Mouse (Mus musculus) testis, postnatal 14 days (tissue): ENCODE data around the gene Aatk.

Experiments
- DNase-seq: peaks from one replicate; pipeline ENCODE4 v3.0.0; 2021; ENCODE audit warnings: low spot score

Aatk gene

GRCm38 (mm10) chr11:120052274-120052673 is 5.3 kb upstream of the Aatk start:
- no peak for DNase-seq

DNA sequence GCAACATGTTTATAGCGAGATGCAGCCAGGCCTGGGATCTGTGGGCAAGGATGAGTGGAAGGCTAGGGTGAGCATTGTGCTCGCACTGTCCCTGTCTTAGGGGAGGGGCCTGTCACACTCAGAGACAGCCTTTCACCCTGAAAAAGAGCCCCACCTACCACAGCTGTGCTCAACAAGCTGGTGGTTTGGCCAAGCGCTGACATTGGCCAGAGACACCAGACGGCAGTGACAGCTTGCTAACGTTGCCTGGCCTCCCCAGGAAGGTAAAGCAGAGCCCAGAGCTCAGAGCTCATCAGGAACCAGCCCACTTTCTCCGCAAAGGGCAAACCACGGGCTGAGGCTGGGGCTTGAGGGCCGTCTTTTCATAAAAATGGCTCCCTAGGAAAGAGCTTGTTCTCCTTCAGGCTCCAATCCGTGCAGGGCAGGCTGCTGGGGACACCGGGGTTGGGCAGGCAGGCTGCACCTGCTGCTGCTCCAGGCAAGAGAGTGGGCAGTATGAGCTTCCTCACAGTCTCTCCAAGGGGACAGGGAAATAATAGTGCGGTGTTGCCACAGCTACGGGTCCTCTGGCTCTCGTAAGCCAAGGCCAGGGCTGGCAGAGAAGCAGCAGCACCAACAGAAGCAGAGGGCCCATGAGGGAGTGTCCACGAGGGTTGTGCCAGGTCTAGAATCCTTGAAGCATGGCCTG is 4.3 kb upstream of the Aatk start:
- DNase-seq, result no peak

GRCm38 (mm10) chr11:120049067-120049466 is 2.1 kb upstream of the Aatk start:
- no peak for DNase-seq

GRCm38 (mm10) chr11:120048252-120048556 is 1.2 kb upstream of the Aatk start:
- DNase-seq, result no peak

GRCm38 (mm10) chr11:120047531-120048251 is 724 bp upstream of the Aatk start:
- no peak for DNase-seq

DNA sequence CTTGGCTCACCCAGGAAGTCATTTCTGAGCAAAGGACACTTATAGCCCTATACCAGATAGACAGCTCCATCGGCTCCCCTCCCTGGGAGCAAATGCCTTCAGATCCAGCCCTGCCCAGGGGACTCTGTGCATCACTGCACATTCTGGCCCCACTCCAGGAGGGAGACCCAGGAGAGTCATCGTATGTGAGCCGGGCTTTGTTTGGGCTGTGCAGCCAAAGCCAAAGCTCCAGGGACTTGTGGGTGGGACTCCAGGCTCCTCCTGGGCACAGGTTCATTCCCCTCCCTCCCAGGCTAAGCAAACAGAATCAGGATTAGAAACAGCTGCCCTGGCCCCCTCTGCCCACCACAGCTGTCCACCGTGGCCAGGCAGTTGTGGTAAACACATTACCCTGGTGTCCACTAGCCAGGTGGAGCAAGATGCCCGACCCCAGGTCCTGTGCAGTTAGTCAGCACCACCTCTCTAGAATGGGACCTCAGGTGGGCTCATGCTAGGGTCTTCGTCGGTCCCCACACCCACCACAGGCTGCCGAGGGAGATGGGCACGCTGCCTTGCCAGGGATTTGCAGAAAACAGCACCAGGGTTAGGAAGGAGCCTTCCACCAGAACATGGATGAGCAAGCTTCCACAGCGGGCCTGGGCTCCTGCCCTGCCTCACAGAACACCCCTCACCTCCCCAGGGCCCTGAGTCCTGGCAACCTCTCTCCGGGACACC is 971 bp downstream of the Aatk start:
- no peak for DNase-seq

DNA sequence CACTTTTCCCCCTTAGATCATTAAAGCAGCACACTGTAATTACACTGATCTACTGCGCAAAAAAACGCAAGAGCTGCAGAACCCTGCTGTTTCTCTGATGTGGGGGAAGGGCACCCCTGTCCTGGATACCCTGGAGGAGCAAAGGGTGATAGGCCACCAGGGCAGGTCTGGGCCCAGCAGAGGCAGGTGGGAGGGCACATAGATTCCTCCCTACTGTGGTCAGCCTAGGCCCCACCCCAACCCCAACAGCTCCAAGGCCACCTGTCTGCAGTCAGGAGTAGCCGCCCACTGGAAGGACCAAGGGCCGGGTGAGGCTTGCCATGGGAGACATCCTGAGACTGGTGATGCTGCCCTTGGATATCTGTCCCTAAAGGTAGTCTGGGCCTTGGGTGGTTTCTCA is 1.6 kb downstream of the Aatk start:
- no peak for DNase-seq

DNA sequence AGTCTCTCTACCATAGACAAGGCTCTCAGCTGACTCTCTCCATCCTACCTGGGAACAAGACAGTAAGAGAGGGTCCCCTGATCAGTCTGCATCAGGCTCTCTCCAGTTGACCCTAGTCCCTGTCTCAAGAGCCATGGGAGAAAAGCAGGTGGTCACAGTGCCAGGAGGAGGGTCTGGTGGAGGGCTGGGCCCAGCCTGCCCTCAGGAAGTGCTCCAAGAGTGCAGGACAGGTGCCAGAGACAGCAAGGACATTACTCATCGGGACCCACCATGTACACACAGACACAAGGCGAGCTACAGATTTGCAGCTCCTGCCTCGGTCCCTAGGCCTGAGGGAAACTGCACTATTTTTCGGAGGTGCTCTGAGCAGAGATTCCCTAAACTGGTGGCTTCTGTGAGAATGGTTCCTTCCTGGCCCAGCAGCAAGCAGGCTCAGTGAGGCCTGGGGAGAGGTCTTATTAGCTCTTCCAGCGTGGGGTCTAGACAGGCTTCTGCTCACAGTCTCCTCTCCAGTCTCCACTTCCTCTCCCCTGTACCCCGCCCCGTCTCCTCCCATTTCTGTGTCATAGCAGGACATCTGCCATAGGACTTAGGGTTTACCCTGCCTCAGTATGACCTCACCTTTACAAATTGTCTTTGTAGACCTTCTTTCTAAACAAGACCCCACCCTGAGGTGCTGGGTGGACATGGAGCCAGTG is 4.7 kb downstream of the Aatk start:
- DNase-seq, result no peak

- no peak for DNase-seq
Measured at GRCm38 (mm10) chr11:120041191-120042123, 5.5 kb downstream of the Aatk start.

GRCm38 (mm10) chr11:120040440-120040839 is 6.5 kb downstream of the Aatk start:
- no peak for DNase-seq

- no peak for DNase-seq
Measured at GRCm38 (mm10) chr11:120039581-120039980, 7.4 kb downstream of the Aatk start.

- DNase-seq, result no peak
Measured at GRCm38 (mm10) chr11:120034762-120035161, 12.2 kb downstream of the Aatk start.

GRCm38 (mm10) chr11:120034306-120034705 is 12.7 kb downstream of the Aatk start:
- no peak for DNase-seq

DNA sequence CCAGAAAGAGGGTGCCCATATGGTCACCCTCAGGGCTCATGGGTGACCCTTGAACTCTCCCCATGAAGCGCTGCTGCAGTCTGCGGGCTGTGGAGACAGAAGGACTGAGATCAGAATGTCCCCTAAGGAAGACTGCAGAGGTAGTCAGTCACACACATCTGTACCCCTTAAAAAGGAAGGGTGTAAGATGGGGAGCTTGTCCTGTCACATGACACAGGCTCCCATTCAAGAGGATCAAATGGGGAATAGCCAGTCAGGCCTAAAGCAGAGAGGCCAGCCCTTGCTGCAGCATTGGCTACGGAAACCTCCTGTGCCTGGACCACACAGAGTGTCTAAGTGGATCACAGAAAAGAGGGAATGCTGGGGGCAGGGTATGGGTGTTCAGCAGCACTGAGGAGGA is 13.5 kb downstream of the Aatk start:
- no peak for DNase-seq

GRCm38 (mm10) chr11:120032052-120032451 is 14.9 kb downstream of the Aatk start:
- no peak for DNase-seq

DNA sequence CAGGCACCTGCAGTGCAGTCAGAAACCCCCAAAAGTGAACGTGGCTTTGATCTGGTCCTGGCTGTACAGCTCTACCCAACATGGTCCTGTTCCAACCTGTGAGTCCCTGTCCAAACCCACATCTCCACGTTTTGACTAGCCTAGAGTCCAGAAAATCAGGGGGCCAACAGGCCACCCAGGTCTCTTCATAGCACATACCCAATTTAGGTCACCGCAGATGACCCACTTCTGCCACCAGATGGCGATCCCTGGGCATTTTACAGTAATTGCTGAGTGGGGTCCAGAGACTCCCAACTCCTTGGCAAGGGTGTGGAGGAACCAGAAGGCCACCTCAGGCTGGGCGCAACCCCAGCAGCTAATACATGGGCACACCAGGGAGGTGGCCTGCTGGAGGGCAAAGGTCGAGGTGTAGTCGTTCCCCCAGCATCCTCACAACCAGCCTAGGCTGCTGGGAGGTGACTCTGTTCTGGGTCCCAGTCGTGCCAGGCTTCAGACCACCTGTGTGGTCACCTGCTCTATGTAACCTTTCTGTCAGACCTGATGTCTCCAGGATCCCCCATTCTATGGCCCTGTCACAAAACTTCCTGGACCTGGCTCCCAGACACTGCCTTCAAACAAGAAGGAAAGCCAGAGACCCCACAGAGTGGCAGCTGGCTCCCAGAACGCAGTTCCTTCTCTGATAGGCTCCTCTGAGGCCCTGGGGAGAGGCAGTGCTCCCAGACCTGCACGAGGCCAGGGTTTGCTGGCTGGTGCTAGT is 16.6 kb downstream of the Aatk start:
- no peak for DNase-seq

- no peak for DNase-seq
Measured at GRCm38 (mm10) chr11:120029431-120030144, 17.4 kb downstream of the Aatk start.

DNA sequence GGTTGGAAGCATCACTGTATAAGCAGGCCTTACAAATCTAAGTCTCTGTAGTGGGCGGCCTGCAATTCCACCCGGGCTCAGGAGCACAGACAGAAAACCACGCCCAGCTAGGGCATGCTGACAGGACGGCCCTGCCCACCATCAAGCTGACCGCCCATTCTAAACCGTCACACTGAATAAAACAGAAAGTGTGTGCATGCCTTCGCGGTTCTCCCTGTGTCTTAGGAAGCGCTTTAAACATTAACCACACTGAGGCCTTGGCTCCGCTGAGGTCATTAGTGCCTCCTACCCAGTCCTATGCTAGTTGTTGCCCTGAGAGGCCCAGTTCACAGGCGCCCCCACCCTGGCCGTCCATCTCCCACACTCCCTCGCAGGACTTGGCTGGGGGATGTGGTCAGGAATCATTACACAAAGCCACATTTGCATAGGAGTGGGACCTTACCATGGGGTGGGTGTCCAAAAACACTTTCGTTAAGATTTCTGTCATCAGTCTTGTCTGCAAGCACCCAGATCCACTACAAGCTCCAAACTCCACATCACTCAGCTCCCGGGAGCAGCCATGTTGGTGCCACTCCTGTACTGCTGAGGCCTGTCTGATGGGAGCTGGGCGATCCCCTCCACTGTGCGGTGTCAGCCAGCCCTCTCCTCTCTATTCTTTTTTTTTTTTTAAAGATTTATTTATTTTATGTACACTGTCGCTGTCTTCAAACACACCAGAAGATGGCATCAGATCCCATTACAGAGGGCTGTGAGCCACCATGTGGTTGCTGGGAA is 18.5 kb downstream of the Aatk start:
- no peak for DNase-seq

DNA sequence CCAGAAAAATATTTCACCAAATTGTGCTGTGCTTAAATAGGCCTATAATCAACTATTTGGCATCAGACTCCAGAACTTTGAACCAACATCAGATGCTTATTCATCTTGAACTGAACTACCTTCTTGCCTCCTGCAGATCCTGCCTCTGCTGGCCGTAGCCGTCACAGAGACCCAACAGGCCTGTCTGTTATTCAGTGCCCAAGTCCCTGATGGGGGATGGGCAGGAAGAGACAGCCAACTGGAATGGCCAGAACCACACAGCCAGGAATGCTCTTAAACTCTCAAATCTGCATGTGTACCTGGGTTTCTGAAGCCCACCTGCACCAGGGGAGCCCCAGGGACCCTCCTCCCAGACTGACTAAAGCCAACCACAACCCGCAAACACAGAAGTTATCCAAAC is 20.0 kb downstream of the Aatk start:
- DNase-seq, result no peak
